Mouse (Mus musculus) lung, embryonic 14.5 days (tissue): ENCODE measurements around the gene Cnpy3. TPM values are rescaled to one million over a fixed set of nuclear protein-coding genes. Genes with fewer than 3 reads are reported as not detected.

Source experiments
- ATAC-seq: fragments of 200-750 bp; cut with Nextera tagmentation; 2 replicates; pipeline ENCODE4 v1.8.0; 2017; ENCODE audit warnings: mild to moderate bottlenecking, moderate TSS enrichment, moderate library complexity; ENCODE audit not compliant: insufficient read depth
- DNase-seq: peaks from one replicate; pipeline ENCODE4 v3.0.0-alpha.2; 2015
- H3K27ac ChIP-seq: fragments of 300-500 bp; sonication (generic); 2 replicates; pipeline ENCODE4 v1.5.1; 2014; ENCODE audit warnings: low read depth, mild to moderate bottlenecking, moderate library complexity
- H3K27me3 ChIP-seq: fragments of 300-500 bp; sonication (generic); 2 replicates; pipeline ENCODE4 v1.6.1; 2014; ENCODE audit warnings: low read length, control low read depth; ENCODE audit not compliant: insufficient read depth
- H3K36me3 ChIP-seq: fragments of 300-500 bp; sonication (generic); 2 replicates; pipeline ENCODE4 v1.6.1; 2014; ENCODE audit warnings: control low read depth; ENCODE audit not compliant: insufficient read depth
- H3K4me1 ChIP-seq: fragments of 300-500 bp; sonication (generic); 2 replicates; pipeline ENCODE4 v1.6.1; 2014; ENCODE audit warnings: antibody characterized with exemption, control low read depth; ENCODE audit not compliant: insufficient read depth
- H3K4me2 ChIP-seq: fragments of 300-500 bp; sonication (generic); 2 replicates; pipeline ENCODE4 v1.6.1; 2014; ENCODE audit warnings: mild to moderate bottlenecking
- H3K4me3 ChIP-seq: fragments of 300-500 bp; sonication (generic); 2 replicates; pipeline ENCODE4 v1.5.1; 2014; ENCODE audit warnings: low read depth, low read length
- H3K9ac ChIP-seq: fragments of 300-500 bp; sonication (generic); 2 replicates; pipeline ENCODE4 v1.6.1; 2014
- H3K9me3 ChIP-seq: fragments of 300-500 bp; sonication (generic); 2 replicates; pipeline ENCODE4 v1.6.1; 2016; ENCODE audit warnings: low read depth, low read length, control low read depth
- CTCF ChIP-seq: IDR thresholded peaks from 2 replicates; pipeline ENCODE4 v1.5.1; 2016; ENCODE audit warnings: antibody characterized with exemption, low read depth
- WGBS: fragments of 180-500 bp; shearing (Covaris S2); extraction: QIAGEN DNeasy Blood & Tissue Kit; methylation state at CpG from one replicate; pipeline ENCODE4 v1.1.7; 2014; 5-methylcytosine and 5-hydroxymethylcytosine counted together
- polyA plus RNA-seq: library from polyadenylated mRNA; unstranded; fragments of >200 nt; fragmentation: Nextera tagmentation; extraction: Ambion mirVana; gene quantifications from 2 replicates; pipeline ENCODE4 v1.2.1, GENCODE M21; 2014

Gene Cnpy3
- polyA plus RNA-seq, 1 experiment from 2014 or later: 79.3 TPM

GRCm38 (mm10) chr17:46706375-46707089, 45.5 kb downstream of the Cnpy3 start:
- Histone ChIP-seq H3K27me3 (no peaks in the 10 kb centered on the region), H3K4me3 (no peak overlapping the region), H3K4me2 (no peak overlapping the region), H3K9ac (no peak overlapping the region), H3K36me3 (no peaks in the 10 kb centered on the region), H3K4me1 (peaks cover 10% of the 10 kb centered on the region), H3K27ac (no peak overlapping the region), H3K9me3 (no peaks in the 10 kb centered on the region)
- no peak for DNase-seq
- WGBS: 87% methylated on average over 14 of the region's 14 CpGs
- no peak; the same call in 1 of the 2 replicates for TF ChIP-seq CTCF
- ATAC-seq: no peak

DNA sequence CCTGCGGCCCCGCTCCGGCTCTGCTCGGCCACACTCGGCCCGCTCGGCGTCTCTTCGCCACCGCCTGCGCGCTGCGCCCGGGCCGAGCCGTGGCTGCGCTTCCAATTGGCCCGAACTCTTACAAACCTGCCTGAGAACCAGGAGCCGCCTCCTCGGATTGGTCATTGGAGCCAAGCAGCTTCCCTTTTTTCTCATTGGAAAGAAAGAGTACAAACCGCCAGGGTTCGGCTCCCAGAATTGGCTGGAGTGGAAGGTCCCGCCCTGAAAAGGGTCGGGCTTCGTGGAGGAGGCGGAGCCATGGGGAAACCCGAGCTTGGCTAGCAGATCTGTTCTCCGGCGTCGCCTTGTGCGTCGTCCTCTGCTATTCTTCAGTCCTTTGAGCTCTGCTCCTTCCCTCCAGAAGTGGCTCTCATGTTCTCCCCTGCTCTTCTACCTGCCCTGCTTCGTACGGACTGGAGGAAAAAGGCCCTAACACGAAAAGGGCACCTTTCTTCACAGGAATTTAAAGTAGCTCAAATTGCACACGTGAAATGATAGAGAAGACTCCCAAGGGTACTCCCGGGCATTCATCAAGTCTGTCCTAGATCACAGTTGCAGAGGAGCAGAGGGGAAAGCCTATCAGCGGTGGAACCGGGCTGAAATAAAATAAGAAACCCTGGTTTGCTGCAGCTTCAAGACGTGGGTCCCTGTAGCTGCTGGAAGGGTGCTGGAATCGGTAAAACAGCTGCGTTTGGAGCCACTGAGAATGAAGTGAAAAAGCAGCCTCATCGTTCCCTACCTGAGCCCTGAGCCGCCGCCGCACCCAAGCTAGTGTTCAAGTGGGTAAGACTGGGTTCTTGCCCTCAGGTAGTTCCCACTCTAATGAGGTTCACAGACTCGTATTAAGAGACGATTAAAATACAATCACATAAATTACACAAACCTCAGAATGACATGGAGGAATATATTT, 46.9 kb downstream of the Cnpy3 start, which contains the start of gene Ppp2r5d:
TSS of gene Ppp2r5d (minus strand) at position 225 of the 949 bp plus-strand sequence.
- Histone ChIP-seq H3K36me3 (peaks cover 2% of the 10 kb centered on the region; the same call in 1 of the 2 replicates), H3K9me3 (no peaks in the 10 kb centered on the region), H3K4me3 (peak within 1 kb of the TSS; percentile 93), H3K9ac (peak within 1 kb of the TSS; percentile 91), H3K27me3 (no peaks in the 10 kb centered on the region), H3K27ac (peak within 1 kb of the TSS; percentile 95), H3K4me2 (peak within 1 kb of the TSS; percentile 95), H3K4me1 (peaks cover 10% of the 10 kb centered on the region)
- DNase-seq (peak; percentile 99), ATAC-seq (peak; percentile 96)
- no peak for TF ChIP-seq CTCF
- WGBS: under 1% methylated on average over 48 of the region's 48 CpGs

- ATAC-seq: peak; percentile 89
- WGBS: 2% methylated on average over 40 of the region's 41 CpGs
- Histone ChIP-seq H3K36me3 (peaks cover 11% of the 10 kb centered on the region), H3K9me3 (no peaks in the 10 kb centered on the region), H3K9ac (peak overlapping the region; percentile 91), H3K27me3 (no peaks in the 10 kb centered on the region), H3K27ac (peak overlapping the region; percentile 95), H3K4me3 (peak overlapping the region; percentile 93), H3K4me1 (peaks cover 10% of the 10 kb centered on the region), H3K4me2 (peak overlapping the region; percentile 95)
- DNase-seq: peak; percentile 39
- TF ChIP-seq CTCF: no peak
These were observed 47.8 kb downstream of the Cnpy3 start for GRCm38 (mm10) chr17:46703971-46704886.

- 83% methylated on average over 5 of the region's 5 CpGs for WGBS
- Histone ChIP-seq H3K4me3 (no peak overlapping the region), H3K9ac (no peak overlapping the region; the same call in 1 of the 2 replicates)
These were observed 49.5 kb downstream of the Cnpy3 start for GRCm38 (mm10) chr17:46702506-46702905.

GRCm38 (mm10) chr17:46702100-46702499, 49.9 kb downstream of the Cnpy3 start:
- 84% methylated on average over 12 of the region's 12 CpGs for WGBS
- Histone ChIP-seq H3K4me1 (peaks cover 10% of the 10 kb centered on the region), H3K36me3 (peaks cover 23% of the 10 kb centered on the region), H3K27me3 (no peaks in the 10 kb centered on the region), H3K9ac (no peak overlapping the region; the same call in 1 of the 2 replicates), H3K9me3 (no peaks in the 10 kb centered on the region), H3K27ac (no peak overlapping the region), H3K4me3 (no peak overlapping the region), H3K4me2 (no peak overlapping the region)
- TF ChIP-seq CTCF: no peak
- ATAC-seq (no peak), DNase-seq (no peak)

More at GRCm38 (mm10) chr17:46702506-46702905, 49.5 kb downstream of the Cnpy3 start:
- peaks cover 10% of the 10 kb centered on the region for H3K4me1 ChIP-seq
- H3K4me2 ChIP-seq: peak overlapping the region; percentile 95
- no peaks in the 10 kb centered on the region for H3K9me3 ChIP-seq
- DNase-seq (no peak), ATAC-seq (no peak)
- TF ChIP-seq CTCF: no peak
- peaks cover 23% of the 10 kb centered on the region for H3K36me3 ChIP-seq
- H3K27ac ChIP-seq: no peak overlapping the region
- H3K27me3 ChIP-seq: no peaks in the 10 kb centered on the region

DNA sequence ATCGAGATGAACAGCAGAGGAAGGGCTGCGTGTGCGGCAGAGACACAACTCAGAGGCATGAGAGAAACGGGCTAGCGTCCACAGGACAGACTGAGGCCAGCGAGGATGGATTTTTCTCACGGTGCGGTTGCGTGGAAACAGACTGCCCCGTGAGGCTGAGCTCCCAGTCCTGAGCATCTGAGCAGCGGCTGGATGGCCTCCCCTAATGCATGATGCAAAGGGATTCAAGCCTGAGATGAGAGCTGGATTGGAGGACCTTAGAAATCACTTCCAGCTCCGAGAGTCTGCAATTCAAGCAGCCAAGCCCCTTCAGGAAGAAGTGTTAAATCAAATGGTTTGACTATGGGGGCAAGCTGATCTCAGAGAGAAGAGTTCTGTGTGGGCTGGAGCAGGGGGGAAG, 50.5 kb downstream of the Cnpy3 start:
- Histone ChIP-seq H3K4me3 (no peak overlapping the region), H3K27ac (no peak overlapping the region), H3K36me3 (peaks cover 23% of the 10 kb centered on the region), H3K27me3 (no peaks in the 10 kb centered on the region), H3K9me3 (no peaks in the 10 kb centered on the region), H3K4me2 (no peak overlapping the region), H3K4me1 (peaks cover 10% of the 10 kb centered on the region; the same call in 1 of the 2 replicates), H3K9ac (no peak overlapping the region)
- TF ChIP-seq CTCF: no peak
- WGBS: 79% methylated on average over 12 of the region's 12 CpGs
- no peak for DNase-seq
- no peak for ATAC-seq
